ENCODE assay signal across 9 mouse cellular contexts in the genomic region with DNA sequence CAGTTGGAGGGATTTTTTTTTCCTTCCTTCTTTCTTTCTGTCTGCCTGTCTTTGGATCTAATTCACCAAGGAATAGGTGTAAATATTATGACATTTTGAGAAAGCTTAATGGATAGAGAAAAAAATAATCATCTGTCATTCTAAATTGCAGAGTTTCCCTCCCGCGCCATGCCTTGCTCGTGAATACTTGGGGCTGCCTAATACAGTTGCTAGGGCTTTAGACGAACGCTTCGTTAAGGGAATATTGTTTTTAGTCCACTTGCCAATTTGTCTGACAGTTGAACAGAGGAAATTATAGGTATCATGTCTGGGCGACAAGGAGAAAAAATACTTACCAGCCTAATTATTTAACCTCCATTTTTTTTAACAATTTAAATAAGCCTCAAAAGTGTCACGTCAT. TPM values are rescaled to one million over a fixed set of nuclear protein-coding genes. Genes with fewer than 3 reads are reported as not detected.
A peak's percentile ranks its signal among the peaks of the same experiment; 100 is the strongest.
DNase-seq lines count a peak whose midpoint lies in the region; ATAC-seq and TF ChIP-seq lines count a peak whose summit lies in the region.
"Had no signal": no experiment of that assay in that cellular context is flagged by ENCODE, and none has a peak within 500 bp of the region (broad histone marks: within the 10 kb centered on the region; RNA-seq: fewer than 3 reads in every experiment).

No protein-coding gene starts in this region.

- H3K4me2 ChIP-seq in kidney, postnatal 0 days (ENCODE audit: low read length): peak overlapping the region; percentile 54
- peak overlapping the region; percentile 98 for H3K4me2 ChIP-seq in limb, embryonic 11.5 days (ENCODE audit: low read depth, severe bottlenecking)
- peak overlapping the region; percentile 94 for H3K4me2 ChIP-seq in neural tube, embryonic 12.5 days (replicated peaks)

- no peaks in the 10 kb centered on the region for H3K9me3 ChIP-seq in kidney, postnatal 0 days (replicated peaks; ENCODE audit: low read length)
- H3K9me3 ChIP-seq in forebrain, embryonic 10.5 days: no peaks in the 10 kb centered on the region
- no peaks in the 10 kb centered on the region for H3K9me3 ChIP-seq in limb, embryonic 11.5 days (ENCODE audit: control insufficient read depth, low read length)
- no peaks in the 10 kb centered on the region for H3K9me3 ChIP-seq in neural tube, embryonic 12.5 days

- H3K27me3 ChIP-seq in kidney, postnatal 0 days (ENCODE audit: insufficient read depth, low read length): peaks cover 58% of the 10 kb centered on the region
- H3K27me3 ChIP-seq in forebrain, embryonic 10.5 days (ENCODE audit: poor library complexity, severe bottlenecking): peaks cover 64% of the 10 kb centered on the region
- peaks cover 38% of the 10 kb centered on the region for H3K27me3 ChIP-seq in limb, embryonic 11.5 days (ENCODE audit: control insufficient read depth, insufficient read depth, low read length)
- H3K27me3 ChIP-seq in neural tube, embryonic 12.5 days (replicated peaks): peaks cover 40% of the 10 kb centered on the region

- H3K4me3 ChIP-seq in kidney, postnatal 0 days (replicated peaks; ENCODE audit: low read depth, low read length): peak overlapping the region; percentile 28
- H3K4me3 ChIP-seq in forebrain, embryonic 10.5 days: peak overlapping the region; percentile 64
- peak overlapping the region; percentile 57 for H3K4me3 ChIP-seq in limb, embryonic 11.5 days (ENCODE audit: low read depth, low read length)
- H3K4me3 ChIP-seq in neural tube, embryonic 12.5 days: peak overlapping the region; percentile 65
- H3K4me3 ChIP-seq: heart, adult 2 months had no signal

- ATAC-seq in kidney, postnatal 0 days (replicated peaks; ENCODE audit: low FRiP score, low read depth): no peak
- no peak for ATAC-seq in limb, embryonic 11.5 days (ENCODE audit: insufficient number of reproducible peaks, low FRiP score, low TSS enrichment, low read depth)
- no peak for ATAC-seq in neural tube, embryonic 12.5 days (ENCODE audit: low FRiP score, low read depth)

- no peak overlapping the region for H3K27ac ChIP-seq in kidney, postnatal 0 days
- H3K27ac ChIP-seq in forebrain, embryonic 10.5 days: peak overlapping the region; percentile 88
- no peak overlapping the region for H3K27ac ChIP-seq in limb, embryonic 11.5 days (replicated peaks; ENCODE audit: low read depth, low read length)
- no peak overlapping the region for H3K27ac ChIP-seq in neural tube, embryonic 12.5 days
- H3K27ac ChIP-seq: heart, adult 2 months had no signal

- no peaks in the 10 kb centered on the region for H3K36me3 ChIP-seq in kidney, postnatal 0 days (ENCODE audit: insufficient read depth, low read length)
- no peaks in the 10 kb centered on the region for H3K36me3 ChIP-seq in forebrain, embryonic 10.5 days (replicated peaks)
- H3K36me3 ChIP-seq in limb, embryonic 11.5 days (ENCODE audit: control insufficient read depth, insufficient read depth, low read length): no peaks in the 10 kb centered on the region
- no peaks in the 10 kb centered on the region for H3K36me3 ChIP-seq in neural tube, embryonic 12.5 days

- TF ChIP-seq CTCF in kidney, postnatal 0 days (IDR thresholded peaks at IDR 0.05; ENCODE audit: low read depth): no peak

- H3K9ac ChIP-seq in kidney, postnatal 0 days (ENCODE audit: low read depth, low read length): no peak overlapping the region
- peak overlapping the region; percentile 22; the same call in 1 of the 2 replicates for H3K9ac ChIP-seq in limb, embryonic 11.5 days (ENCODE audit: low read length)
- peak overlapping the region; percentile 67; the same call in 1 of the 2 replicates for H3K9ac ChIP-seq in neural tube, embryonic 12.5 days

- WGBS in kidney, postnatal 0 days: under 1% methylated on average over 8 of the region's 8 CpGs
- WGBS in forebrain, embryonic 10.5 days: 2% methylated on average over 8 of the region's 8 CpGs
- WGBS in limb, embryonic 11.5 days: 1% methylated on average over 8 of the region's 8 CpGs
- WGBS in neural tube, embryonic 12.5 days: 2% methylated on average over 8 of the region's 8 CpGs

- peaks cover 7% of the 10 kb centered on the region; the same call in 1 of the 2 replicates for H3K4me1 ChIP-seq in kidney, postnatal 0 days (replicated peaks; ENCODE audit: insufficient read depth, low read length)
- peaks cover 50% of the 10 kb centered on the region for H3K4me1 ChIP-seq in forebrain, embryonic 10.5 days
- peaks cover 11% of the 10 kb centered on the region for H3K4me1 ChIP-seq in limb, embryonic 11.5 days (ENCODE audit: control insufficient read depth, insufficient read depth, low read length)
- peaks cover 20% of the 10 kb centered on the region for H3K4me1 ChIP-seq in neural tube, embryonic 12.5 days

- no peak for DNase-seq in kidney, postnatal 0 days (ENCODE audit: low spot score)
- no peak for DNase-seq in kidney, postnatal 4 days
- DNase-seq in forebrain, embryonic 10.5 days (ENCODE audit: extremely low spot score, low spot score): no peak
- no peak for DNase-seq in limb, embryonic 11.5 days (ENCODE audit: low spot score)
- no peak for DNase-seq in urinary bladder, postnatal 10 days (ENCODE audit: low spot score)
- no peak for DNase-seq in right cerebral cortex, postnatal 4 days
- no peak for DNase-seq in thymus, postnatal 36 days

RNA-seq across cellular contexts. Expression of a gene that starts 4.0 kb away (rescaled TPM):
- 0.93 and 0.95 TPM in 2 replicates for polyA plus RNA-seq in kidney, postnatal 0 days (2015; fragmentation: Nextera tagmentation; extraction: Ambion mirVana)
- 1.9 TPM in 2 replicates for polyA plus RNA-seq in forebrain, embryonic 10.5 days (2016; fragmentation: Nextera tagmentation; extraction: Ambion mirVana)
- polyA plus RNA-seq in limb, embryonic 11.5 days (2014; fragmentation: Nextera tagmentation; extraction: Ambion mirVana): 5.9 and 6.8 TPM in 2 replicates
- polyA plus RNA-seq in neural tube, embryonic 12.5 days (2016; fragmentation: Nextera tagmentation; extraction: Ambion mirVana): 1.9 and 2.7 TPM in 2 replicates
